Comparison of ENCODE assay signal across 9 mouse cellular contexts in genomic region chr12:24734828-24735394, GRCm38 (mm10). TPM values are rescaled to one million over a fixed set of nuclear protein-coding genes. Genes with fewer than 3 reads are reported as not detected.
DNase-seq lines count a peak whose midpoint lies in the region; ATAC-seq and TF ChIP-seq lines count a peak whose summit lies in the region.
"Had no signal": no experiment of that assay in that cellular context is flagged by ENCODE, and none has a peak within 500 bp of the region (broad histone marks: within the 10 kb centered on the region; RNA-seq: fewer than 3 reads in every experiment).

No protein-coding gene starts in this region.

- no peak overlapping the region for H3K9ac ChIP-seq in forebrain, embryonic 14.5 days (ENCODE audit: low read length)
- H3K9ac ChIP-seq in forebrain, postnatal 0 days = no peak overlapping the region
- H3K9ac ChIP-seq: limb, embryonic 12.5 days had no signal

- no peaks in the 10 kb centered on the region for H3K27me3 ChIP-seq in forebrain, embryonic 14.5 days (replicated peaks; ENCODE audit: control insufficient read depth, insufficient read depth, low read length)
- H3K27me3 ChIP-seq in forebrain, embryonic 10.5 days (ENCODE audit: poor library complexity, severe bottlenecking) = no peaks in the 10 kb centered on the region
- no peaks in the 10 kb centered on the region for H3K27me3 ChIP-seq in forebrain, postnatal 0 days (ENCODE audit: insufficient read depth, low read length)
- H3K27me3 ChIP-seq: limb, embryonic 12.5 days had no signal

- no peaks in the 10 kb centered on the region for H3K36me3 ChIP-seq in forebrain, embryonic 14.5 days (ENCODE audit: control insufficient read depth, insufficient read depth, low read length)
- H3K36me3 ChIP-seq in forebrain, embryonic 10.5 days (replicated peaks) = no peaks in the 10 kb centered on the region
- H3K36me3 ChIP-seq in forebrain, postnatal 0 days (ENCODE audit: insufficient read depth) = no peaks in the 10 kb centered on the region
- H3K36me3 ChIP-seq: limb, embryonic 12.5 days had no signal

- no peak overlapping the region for H3K4me3 ChIP-seq in forebrain, embryonic 14.5 days (ENCODE audit: low read depth, low read length)
- no peak overlapping the region for H3K4me3 ChIP-seq in forebrain, embryonic 10.5 days
- H3K4me3 ChIP-seq in forebrain, postnatal 0 days (ENCODE audit: low read depth, low read length) = no peak overlapping the region
- H3K4me3 ChIP-seq: limb, embryonic 12.5 days had no signal

- H3K4me2 ChIP-seq in forebrain, embryonic 14.5 days (ENCODE audit: low read length) = no peak overlapping the region
- no peak overlapping the region for H3K4me2 ChIP-seq in forebrain, postnatal 0 days (ENCODE audit: low read depth)
- H3K4me2 ChIP-seq: limb, embryonic 12.5 days had no signal

- peak; percentile 71 for DNase-seq in forebrain, embryonic 14.5 days (ENCODE audit: low spot score)
- DNase-seq in forebrain, embryonic 10.5 days (ENCODE audit: extremely low spot score, low spot score) = no peak
- DNase-seq in right cerebral cortex, adult 18-20 months = peak; percentile 8
- DNase-seq in right cerebral cortex, postnatal 14 days = no peak
- peak; percentile 39 for DNase-seq in forebrain, postnatal 0 days
- DNase-seq in lung, postnatal 36 days = peak; percentile 53
- no peak for DNase-seq in spleen, adult 18-20 months
- DNase-seq in gastrocnemius, adult 18-20 months (ENCODE audit: low spot score) = no peak

- no peak for TF ChIP-seq CTCF in forebrain, postnatal 0 days (IDR thresholded peaks at IDR 0.05; ENCODE audit: low read depth)

- WGBS in forebrain, embryonic 14.5 days = 69% methylated on average over 13 of the region's 13 CpGs
- 88% methylated on average over 13 of the region's 13 CpGs for WGBS in forebrain, embryonic 10.5 days
- WGBS in forebrain, postnatal 0 days = 50% methylated on average over 13 of the region's 13 CpGs

- H3K4me1 ChIP-seq in forebrain, embryonic 14.5 days (ENCODE audit: control insufficient read depth, insufficient read depth, low read length) = no peaks in the 10 kb centered on the region
- H3K4me1 ChIP-seq in forebrain, embryonic 10.5 days = no peaks in the 10 kb centered on the region
- H3K4me1 ChIP-seq in forebrain, postnatal 0 days (ENCODE audit: insufficient read depth) = 0 out of 2 replicates have a peak, but pooled peaks cover 3% of the 10 kb centered on the region
- H3K4me1 ChIP-seq: limb, embryonic 12.5 days had no signal

- no peak overlapping the region for H3K27ac ChIP-seq in forebrain, embryonic 14.5 days (ENCODE audit: low read depth, low read length)
- H3K27ac ChIP-seq in forebrain, embryonic 10.5 days = no peak overlapping the region
- H3K27ac ChIP-seq in forebrain, postnatal 0 days (ENCODE audit: low read depth, low read length) = no peak overlapping the region
- H3K27ac ChIP-seq: limb, embryonic 12.5 days had no signal

- H3K9me3 ChIP-seq in forebrain, embryonic 14.5 days (replicated peaks; ENCODE audit: control insufficient read depth, low read length) = no peaks in the 10 kb centered on the region
- H3K9me3 ChIP-seq in forebrain, embryonic 10.5 days = no peaks in the 10 kb centered on the region
- H3K9me3 ChIP-seq in forebrain, postnatal 0 days (ENCODE audit: low read length) = no peaks in the 10 kb centered on the region
- H3K9me3 ChIP-seq: limb, embryonic 12.5 days had no signal

- ATAC-seq in forebrain, embryonic 14.5 days = peak; percentile 63
- peak; percentile 61 for ATAC-seq in forebrain, postnatal 0 days

RNA-seq across cellular contexts. Expression of gene Rrm2, which starts 26.9 kb away (rescaled TPM):
- 136 and 139 TPM in 2 replicates for polyA plus RNA-seq in forebrain, embryonic 14.5 days (2014; fragmentation: Nextera tagmentation; extraction: Ambion mirVana)
- 828 and 834 TPM in 2 replicates for polyA plus RNA-seq in forebrain, embryonic 10.5 days (2016; fragmentation: Nextera tagmentation; extraction: Ambion mirVana)
- total RNA-seq in forebrain, postnatal 0 days (2014; rRNA removed) = 18.2 and 19.2 TPM in 2 replicates
- polyA plus RNA-seq in forebrain, postnatal 0 days (2015; fragmentation: Nextera tagmentation; extraction: Ambion mirVana) = 50.3 and 50.7 TPM in 2 replicates
- total RNA-seq in gastrocnemius, adult 18-20 months (2021) = under 1 TPM; 0.71 to 0.87 TPM

RNA-seq across cellular contexts. Expression of gene Cys1, which starts 53.3 kb away (rescaled TPM):
- polyA plus RNA-seq in forebrain, embryonic 14.5 days (2014; fragmentation: Nextera tagmentation; extraction: Ambion mirVana) = 1.2 and 1.7 TPM in 2 replicates
- 0.40 and 0.79 TPM in 2 replicates for polyA plus RNA-seq in forebrain, embryonic 10.5 days (2016; fragmentation: Nextera tagmentation; extraction: Ambion mirVana)
- 4.2 and 5.8 TPM in 2 replicates for total RNA-seq in forebrain, postnatal 0 days (2014; rRNA removed)
- 2.1 and 2.3 TPM in 2 replicates for polyA plus RNA-seq in forebrain, postnatal 0 days (2015; fragmentation: Nextera tagmentation; extraction: Ambion mirVana)
- 1 to 10 TPM; 1.7 to 2.7 TPM for total RNA-seq in gastrocnemius, adult 18-20 months (2021)

Comparison
In these comparisons a context has a peak if more than half of its experiments do, and no peak if none do; other contexts are left out.
1. DNase-seq: peak in forebrain, embryonic 14.5 days (single experiment), right cerebral cortex, adult 18-20 months (single experiment), forebrain, postnatal 0 days (single experiment) and lung, postnatal 36 days (single experiment); none in forebrain, embryonic 10.5 days (single experiment), right cerebral cortex, postnatal 14 days (single experiment), spleen, adult 18-20 months (0 of 2) and gastrocnemius, adult 18-20 months (single experiment).